Mouse (Mus musculus) urinary bladder, postnatal 10 days (tissue): Measurements from ENCODE around the gene 6430548M08Rik.
A peak's percentile ranks its signal among the peaks of the same experiment; 100 is the strongest.

ENCODE experiments used
- DNase-seq: peaks from one replicate; pipeline ENCODE4 v3.0.0; 2022; ENCODE audit warnings: low spot score

6430548M08Rik gene

DNA sequence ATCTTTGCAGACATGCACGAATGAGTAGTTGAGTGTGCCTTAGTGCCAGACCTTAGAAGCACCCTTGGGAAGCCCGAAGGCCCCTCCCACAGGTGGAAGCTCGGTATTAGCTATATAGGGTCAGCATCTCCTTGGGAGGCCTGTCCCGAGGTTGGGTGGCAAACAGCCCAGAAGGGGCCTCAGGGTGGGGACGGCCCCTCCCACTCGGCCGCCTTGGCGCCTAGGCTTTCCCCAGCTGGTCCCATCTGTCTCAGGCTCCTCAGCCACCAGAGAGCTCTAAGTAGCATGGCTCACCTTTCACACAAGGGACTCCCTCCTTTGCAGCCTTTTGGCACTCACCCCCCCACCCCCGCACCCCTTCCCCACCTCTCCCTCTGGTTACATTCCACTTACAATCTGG, 70.4 kb downstream of the 6430548M08Rik start:
- DNase-seq: no peak

DNA sequence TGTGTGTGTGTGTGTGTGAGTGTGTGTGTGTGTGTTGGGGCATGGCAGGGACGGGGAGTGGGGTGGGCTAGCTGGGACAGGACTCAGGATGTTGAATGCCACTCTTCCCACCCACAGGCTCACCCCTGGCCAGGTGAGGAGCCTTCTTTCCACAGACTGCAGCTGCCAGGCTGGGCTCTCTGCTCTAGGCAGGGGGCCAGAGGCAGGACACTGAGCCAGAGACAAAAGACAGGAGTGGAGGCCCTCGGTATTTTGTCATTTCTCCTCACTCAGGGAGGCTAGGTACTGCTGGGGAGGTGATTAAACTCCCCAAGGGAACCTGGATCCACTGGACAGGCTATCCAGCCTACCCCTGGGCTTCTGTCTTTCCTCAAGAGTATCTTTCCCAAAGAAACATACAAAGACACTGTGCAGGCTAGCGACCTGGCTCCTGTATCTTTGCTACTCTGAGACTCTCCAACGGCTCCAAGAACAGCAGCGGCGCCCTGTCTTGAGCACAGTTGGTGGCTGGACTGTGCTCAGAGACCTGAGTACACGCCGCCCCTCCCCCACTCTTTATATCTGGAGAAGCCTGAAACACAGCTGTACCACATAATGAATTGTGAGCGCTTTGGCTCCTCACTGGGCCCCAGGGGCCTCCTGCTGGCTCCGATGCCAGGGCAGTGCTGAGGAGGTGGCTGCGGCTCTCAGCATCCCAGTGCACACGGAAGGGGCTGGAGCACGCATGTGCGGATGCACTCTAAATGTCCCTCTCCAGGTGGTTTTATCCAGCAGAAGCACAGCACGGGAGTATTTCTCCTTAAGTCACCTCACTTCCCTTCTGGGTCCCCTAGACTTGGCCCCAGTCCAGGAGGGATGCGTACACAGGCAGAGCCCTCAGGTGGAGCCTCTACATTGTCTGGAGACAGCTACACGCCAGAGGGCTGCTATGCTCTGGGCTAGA, 71.2 kb downstream of the 6430548M08Rik start:
- no peak for DNase-seq

DNA sequence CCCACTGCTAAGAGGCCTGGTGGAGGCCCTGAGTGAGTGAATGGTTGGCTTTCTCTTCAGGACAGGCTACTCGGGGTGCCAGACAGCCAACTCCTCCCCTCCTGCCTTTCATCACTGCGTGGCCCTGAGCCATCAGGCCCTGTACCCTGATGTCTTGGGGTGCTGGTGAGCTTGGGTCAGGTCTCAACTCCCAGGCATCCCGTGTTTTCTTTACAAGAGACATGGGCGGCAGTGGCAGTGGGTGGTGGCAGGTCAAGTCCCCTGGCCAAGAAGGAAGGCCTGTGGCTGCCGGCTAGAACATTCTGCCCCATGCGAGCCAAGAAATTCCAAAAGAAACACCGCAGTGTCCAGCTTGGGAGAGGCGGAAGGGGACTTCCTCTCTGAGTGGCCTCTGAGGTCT, 72.5 kb downstream of the 6430548M08Rik start:
- DNase-seq: no peak

DNA sequence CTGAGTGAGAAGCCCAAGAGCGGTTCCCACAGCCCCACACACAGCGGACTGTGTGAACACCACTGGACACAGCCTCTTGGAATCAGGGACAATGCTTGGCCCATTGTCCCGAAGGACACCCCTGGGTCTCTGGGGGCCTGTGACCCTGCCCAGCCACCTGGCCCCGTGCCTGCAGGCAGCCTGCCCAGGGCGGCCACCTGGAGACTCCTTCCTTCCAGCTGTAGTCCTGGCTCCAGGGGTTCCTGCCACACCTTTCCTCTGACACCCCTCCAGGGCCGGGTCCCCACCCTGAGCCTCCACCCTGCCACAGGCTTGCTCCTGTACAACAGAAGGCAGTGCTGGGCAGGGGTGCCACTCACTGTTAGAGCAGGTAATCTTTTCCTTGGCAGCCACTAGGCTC, 74.6 kb downstream of the 6430548M08Rik start:
- DNase-seq: no peak

DNA sequence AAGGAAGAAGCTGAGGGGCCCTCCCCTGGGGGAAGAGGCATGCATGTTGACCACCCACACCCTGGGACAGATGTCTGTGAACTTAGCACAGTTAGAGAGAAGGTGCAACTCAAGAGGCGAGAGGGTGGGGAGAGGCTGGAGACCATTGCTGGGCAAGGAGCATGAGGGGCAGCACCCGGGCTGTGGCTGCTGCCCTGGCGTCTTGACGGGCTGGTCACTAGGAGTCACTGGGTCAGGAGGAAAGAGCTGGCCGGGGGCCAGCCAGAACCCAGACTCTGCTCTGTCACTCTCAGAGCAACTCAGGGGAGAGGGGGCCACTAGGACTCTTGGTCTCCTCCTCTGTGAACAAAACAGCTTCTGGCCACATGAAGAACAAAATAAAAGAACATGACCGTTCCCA, 75.5 kb downstream of the 6430548M08Rik start:
- no peak for DNase-seq

DNA sequence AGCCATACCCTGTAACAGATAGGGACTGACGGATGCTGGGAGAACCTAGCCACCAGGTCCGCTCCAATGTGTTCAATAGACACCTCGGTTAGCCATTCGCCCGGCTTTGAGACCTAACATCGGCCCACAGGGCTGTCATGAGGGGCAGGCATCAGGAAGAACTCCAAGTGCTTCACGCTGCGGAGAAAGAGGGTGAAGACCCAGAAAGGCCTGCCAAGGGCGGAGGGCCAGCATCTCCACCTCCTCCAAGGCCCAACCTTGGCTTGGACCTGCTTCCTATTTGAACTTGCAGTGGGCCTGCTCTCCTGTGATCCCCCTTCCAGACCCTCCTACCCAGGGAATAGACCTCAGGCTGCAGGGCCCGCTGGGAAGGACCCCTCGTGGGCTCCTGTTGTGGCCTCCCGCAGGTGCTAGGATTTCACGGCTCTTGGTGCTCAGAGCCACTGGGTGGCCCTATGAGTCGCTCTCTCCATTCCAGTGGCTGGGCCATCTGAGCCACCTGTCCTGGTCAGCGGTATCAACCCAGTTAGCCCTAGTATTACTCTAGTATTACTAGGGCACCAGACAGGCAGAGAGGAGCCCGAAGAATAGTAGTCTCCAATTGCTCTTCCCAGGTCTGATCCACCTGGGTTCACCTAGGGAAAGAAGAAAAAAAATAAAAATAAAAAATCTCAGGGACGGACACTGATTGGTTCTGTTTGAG, 76.3 kb downstream of the 6430548M08Rik start:
- no peak for DNase-seq

DNA sequence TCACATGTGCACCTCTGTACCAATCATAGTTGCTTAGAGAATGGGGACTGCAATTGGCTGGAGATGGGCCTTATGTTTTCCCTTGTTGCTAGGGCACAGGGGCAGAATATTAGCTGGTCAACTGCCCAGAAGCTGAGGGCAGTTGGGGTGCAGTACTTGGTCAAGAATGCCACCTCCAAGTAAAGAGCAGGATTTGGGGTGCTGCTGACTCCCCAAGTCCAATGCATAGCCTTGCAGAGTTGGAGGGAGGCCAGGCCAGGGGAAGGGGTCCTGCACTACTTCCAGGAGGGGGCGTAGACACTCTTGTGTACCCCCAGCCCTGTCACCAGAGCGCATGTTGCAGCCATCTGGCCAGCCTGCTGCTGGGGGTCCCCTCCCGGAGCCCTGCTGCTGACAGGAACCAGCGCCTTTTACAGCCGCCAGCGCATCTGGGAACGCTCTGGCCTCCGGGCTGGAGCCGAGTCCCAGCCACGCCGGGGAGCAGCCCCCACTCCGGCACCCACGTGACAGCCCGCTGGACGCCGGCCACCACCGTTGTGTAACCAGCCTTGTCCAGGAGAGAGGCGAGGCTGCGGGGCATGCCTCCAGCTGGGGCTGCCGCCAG, 77.0 kb downstream of the 6430548M08Rik start:
- DNase-seq: peak; percentile 89

DNA sequence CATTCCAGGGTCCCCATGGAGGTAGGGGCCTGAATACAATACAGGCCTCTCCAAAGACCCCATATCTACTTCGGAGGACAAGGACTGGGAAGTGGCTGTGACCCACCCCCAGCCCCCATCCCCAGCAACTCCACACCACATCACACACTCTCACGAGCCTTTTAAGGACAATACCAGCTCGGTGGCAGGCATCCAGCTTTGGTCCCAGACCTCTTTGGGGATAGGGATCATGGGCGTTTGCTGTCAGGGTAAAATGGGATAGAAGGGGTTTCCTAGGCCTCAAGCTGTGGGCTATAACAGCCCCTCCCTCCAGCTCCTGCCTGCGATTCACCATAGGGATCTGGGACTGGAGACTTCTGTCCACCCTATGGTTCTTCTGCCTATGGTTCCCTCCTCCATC, 77.7 kb downstream of the 6430548M08Rik start:
- no peak for DNase-seq

DNA sequence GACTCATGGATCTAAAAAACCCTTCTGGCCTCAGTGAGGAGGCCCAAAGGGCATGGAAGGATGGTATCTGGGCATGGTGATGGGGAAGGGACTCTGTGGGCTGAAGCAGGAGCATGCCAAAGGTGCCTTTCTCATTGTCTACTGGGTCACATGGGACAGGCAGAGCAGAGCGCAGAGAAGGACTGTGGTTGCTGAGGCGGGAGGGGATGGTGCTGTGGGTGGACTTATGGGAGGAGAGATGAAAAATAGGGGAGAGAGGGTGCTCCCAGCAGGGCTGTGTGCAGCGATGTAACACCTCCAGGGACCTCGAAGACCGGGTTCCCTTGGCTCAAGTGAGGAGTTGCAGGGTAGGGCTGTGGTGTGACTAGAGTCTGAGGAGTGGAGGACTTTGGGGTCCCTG, 78.2 kb downstream of the 6430548M08Rik start:
- DNase-seq: no peak

DNA sequence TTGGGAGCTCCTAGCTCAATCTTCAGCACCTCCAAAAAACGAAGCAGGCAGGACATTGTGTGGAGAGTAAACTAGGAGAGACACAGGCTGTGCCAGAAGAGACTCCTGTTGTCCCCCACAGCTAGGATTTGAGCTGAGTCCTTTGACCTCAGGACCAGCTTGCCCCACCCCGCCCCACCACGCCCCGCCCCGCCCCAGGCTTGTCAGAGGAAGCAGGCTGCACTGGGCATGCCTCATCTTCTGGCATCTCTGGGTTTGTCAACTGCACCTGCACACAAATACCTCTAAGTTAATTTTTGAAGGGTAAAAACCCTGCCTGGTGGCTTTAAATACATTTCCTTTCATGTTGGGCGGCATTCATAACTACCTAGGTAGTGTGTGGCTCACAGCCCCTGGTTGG, 87.4 kb downstream of the 6430548M08Rik start:
- DNase-seq: no peak

DNA sequence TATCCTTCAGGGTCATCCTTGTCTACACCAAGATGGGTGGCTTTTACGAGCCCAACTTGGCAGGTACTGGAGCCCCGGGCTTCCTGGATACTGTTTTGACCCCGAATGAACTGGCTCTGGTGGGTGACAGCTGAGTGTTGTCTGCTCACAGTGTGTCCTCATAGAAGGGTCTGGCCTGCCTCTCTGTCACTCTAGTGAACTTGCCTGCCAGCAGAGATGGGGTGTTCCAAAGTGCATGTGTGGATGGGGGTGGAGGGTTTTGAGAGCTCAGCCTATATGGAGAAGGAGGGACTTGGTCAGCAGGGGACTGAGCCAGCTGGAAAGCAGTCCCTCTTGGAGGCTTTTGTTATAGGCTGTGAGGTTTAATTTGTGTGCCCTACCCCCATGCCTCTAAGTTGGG, 88.6 kb downstream of the 6430548M08Rik start:
- no peak for DNase-seq

DNA sequence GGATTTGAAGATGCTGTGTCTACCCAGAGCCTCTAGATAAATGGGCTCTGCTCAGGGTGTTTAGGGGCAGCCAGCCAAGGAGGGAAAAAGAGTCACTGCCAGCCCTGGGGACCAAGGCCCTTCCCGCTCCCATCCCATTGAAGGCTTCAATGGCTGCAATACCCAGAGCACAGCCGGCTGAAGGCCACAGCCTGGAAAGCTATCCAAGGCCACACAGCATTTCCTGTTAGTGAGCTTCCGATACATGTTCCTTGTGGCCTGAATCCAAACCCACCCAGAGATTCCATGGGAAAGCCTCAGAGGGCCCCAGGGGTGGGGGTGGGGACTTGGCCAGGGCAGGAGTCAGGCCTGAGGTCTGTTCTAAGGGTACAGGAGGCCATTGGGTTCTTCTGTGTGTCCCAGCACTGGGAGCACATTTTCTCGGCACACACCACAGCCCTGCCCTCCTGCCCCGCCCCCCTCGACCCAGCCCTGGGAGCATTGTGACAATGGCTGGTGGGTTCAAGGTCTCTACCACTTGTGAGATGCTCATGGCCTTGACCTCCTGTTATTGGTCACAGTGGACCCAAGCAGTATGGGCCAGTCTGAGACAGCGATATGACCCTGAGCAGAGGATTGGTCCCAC, 90.9 kb downstream of the 6430548M08Rik start:
- no peak for DNase-seq

DNA sequence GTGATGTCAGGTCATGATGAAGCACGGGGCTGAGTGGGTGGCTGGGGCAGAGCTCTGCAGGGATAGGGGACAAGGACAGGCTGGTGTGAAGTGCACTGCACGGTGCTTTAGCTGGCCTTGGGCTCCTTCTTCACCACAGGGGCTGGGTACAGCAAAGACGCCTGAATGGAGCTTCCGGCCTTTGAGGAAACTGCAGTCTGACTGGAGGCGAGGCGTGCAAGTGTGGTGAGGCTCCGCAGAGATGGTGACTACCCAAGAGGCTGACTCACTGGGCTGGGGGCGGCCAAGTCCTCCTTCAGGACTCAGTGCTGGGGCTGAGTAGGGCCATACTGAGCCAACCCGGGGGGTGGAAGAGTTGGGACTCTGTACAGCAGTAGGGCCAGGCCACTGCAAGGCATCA, 92.0 kb downstream of the 6430548M08Rik start:
- DNase-seq: no peak

DNA sequence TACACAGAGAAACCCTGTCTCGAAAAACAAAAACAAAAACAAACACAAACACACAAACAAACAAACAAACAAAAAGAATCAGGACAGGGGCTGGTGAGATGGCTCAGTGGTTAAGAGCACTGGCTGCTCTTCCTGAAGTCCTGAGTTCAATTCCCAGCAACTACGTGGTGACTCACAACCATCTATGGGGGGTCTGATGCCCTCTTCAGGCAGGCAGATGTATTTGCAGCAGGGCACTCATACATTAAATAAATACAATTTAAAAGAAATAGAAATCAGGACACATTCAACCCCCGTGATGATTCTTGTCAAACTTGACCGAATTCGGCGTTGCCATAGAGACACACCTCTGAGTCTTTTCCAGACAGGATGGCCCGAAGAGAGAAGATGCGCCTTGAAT, 93.4 kb downstream of the 6430548M08Rik start:
- no peak for DNase-seq

DNA sequence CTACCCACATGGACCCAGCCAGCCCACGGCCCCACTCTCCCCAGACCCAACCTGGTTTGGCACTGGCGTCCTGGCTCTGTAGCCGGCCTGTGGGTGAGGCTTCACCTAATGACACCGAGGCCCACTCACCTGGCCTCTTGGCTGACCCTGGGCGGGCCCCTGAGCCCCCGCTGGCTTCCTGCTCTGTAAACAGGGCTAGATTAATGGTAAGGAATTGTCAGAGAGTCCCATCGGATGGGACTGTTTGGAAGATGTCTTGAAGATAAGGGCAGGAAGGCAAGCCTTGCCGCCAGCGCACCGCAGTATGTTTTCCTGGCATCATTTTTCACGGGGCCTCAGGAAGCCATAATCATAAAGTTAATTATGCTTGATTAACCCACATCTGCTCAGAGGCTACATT, 94.2 kb downstream of the 6430548M08Rik start:
- no peak for DNase-seq

DNA sequence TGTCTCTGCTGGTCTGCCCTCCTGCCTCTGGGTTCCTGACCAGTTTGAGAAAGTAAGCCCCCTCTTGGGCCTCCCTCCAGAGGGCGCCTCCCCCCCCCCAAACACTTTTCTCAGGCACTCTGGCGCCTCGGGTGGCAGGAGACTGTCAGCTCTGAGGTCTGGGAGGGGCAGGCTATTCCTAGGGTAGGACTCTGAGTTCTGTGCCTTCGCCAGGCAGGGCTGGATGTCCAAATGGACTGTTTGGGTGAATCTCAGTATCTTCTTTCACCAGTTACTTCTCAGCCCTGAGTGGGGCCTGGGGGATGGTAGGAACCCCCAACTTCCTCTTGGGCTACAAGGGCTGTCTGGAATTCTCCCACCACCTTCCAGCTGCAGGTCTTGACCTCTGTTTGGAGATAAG, 97.4 kb downstream of the 6430548M08Rik start:
- no peak for DNase-seq

DNA sequence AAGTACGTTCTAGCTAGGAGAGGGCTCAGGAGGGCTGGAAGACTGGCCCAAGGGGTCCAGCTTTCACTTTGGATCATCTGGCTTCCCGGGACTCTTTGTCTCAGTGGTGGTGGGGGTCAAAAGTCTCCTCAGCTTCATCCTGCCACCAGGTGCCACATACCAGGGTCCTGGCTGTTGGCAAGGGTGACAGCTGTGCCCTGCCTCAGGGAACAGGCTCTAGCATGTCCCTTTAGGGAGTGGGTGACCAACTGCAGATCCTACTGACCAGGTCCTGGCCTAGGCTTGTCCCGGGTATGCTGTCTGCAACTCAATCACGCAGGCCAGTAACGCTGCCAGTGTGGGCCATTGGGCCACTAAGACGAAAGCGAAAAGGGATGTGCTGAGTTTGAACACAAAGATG, 98.6 kb downstream of the 6430548M08Rik start:
- no peak for DNase-seq

DNA sequence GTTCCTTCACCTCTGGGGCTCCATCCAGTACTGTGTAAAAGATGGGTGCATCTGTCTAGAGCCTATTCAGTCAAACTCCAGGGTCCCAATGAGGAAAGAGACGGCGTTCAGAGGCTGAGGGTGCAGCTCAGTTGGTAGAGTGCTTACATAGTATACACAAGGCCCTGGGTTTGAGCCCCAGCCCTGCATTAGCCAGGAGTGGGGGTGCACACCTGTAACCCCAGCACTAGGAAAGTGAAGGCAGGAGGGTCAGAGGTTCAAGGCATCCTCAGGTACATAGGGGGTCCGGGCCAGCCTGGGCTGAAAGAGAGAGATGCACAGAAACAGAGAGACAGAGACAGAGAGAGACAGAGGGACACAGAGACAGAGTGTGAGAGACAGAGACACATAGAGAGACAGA, 99.3 kb downstream of the 6430548M08Rik start:
- DNase-seq: no peak

DNA sequence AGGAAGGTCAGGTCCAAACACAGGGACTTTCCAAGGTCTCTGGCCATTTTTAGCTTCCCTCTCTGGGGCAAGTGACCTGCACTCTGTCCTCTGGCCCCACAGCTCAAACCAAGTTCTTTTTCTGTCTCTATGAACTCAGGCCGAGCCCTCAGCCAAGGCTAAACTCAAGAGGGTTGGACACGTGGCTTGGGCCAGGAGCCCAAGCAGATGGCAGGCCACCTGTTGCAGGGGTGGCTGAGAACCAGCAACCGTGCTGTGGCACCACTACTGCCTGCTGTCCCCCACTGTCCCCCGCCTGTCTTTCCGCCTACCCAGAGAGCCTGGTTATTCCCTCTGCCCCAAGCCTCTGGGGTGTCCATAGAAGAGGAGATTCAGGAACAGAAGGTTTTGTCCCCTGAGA, 100.0 kb downstream of the 6430548M08Rik start:
- DNase-seq: no peak
